Mouse (Mus musculus) liver, adult 2 months (tissue): ENCODE measurements around the gene Crtc1.

Experiments
- CTCF ChIP-seq: fragments of 200-500 bp; IDR thresholded peaks from 2 replicates; pipeline ENCODE4 v1.5.1; 2011; ENCODE audit warnings: low read depth, low read length, control low read depth
- POLR2A ChIP-seq: fragments of 200-500 bp; IDR thresholded peaks from 2 replicates; pipeline ENCODE4 v1.6.1; 2011; ENCODE audit warnings: low read length, control low read depth; ENCODE audit not compliant: insufficient read depth; ENCODE audit errors: extremely low read depth

- TF ChIP-seq CTCF (no peak), POLR2A (no peak)
These were observed 26.3 kb upstream of the Crtc1 start for GRCm38 (mm10) chr8:70465701-70466100.
